In genomic region chr3:30192294-30193007, GRCm38 (mm10) we compare ENCODE assay signal across 14 mouse cellular contexts.
DNase-seq lines count a peak whose midpoint lies in the region; ATAC-seq lines count a peak whose summit lies in the region.
"Had no signal": no experiment of that assay in that cellular context is flagged by ENCODE, and none has a peak within 500 bp of the region (broad histone marks: within the 10 kb centered on the region; RNA-seq: fewer than 3 reads in every experiment).

No protein-coding gene starts in this region.

- no peak for ATAC-seq in heart, embryonic 13.5 days (ENCODE audit: extremely low read depth, insufficient number of reproducible peaks, low FRiP score, low TSS enrichment)
- peak; percentile 79 for ATAC-seq in intestine, embryonic 15.5 days
- ATAC-seq in CD4-positive, CD25-positive, alpha-beta regulatory T cell, adult 4 months = no peak
- ATAC-seq: Patski had no signal

- H3K4me3 ChIP-seq in heart, embryonic 13.5 days = no peak overlapping the region
- no peak overlapping the region for H3K4me3 ChIP-seq in intestine, embryonic 15.5 days (replicated peaks)
- H3K4me3 ChIP-seq: liver, embryonic 15.5 days had no signal

- DNase-seq in heart, adult 18-20 months = no peak
- peak; percentile 53 for DNase-seq in urinary bladder, adult 18-20 months (ENCODE audit: low spot score in 2 of 2)
- DNase-seq in urinary bladder, postnatal 10 days (ENCODE audit: low spot score) = no peak
- peak; percentile 80 for DNase-seq in yolk sac, embryonic 10.5 days (ENCODE audit: low spot score)
- DNase-seq: cerebellum, adult 11-12 months; kidney, adult 9 months; layer of hippocampus, adult 9-11 months; spleen, adult 18-20 months; thymus, adult 18-20 months had no signal

- WGBS in heart, embryonic 13.5 days = 28% methylated on average over 12 of the region's 12 CpGs
- WGBS in intestine, embryonic 15.5 days = 28% methylated on average over 12 of the region's 12 CpGs

- H3K36me3 ChIP-seq in heart, embryonic 13.5 days = no peaks in the 10 kb centered on the region
- no peaks in the 10 kb centered on the region for H3K36me3 ChIP-seq in intestine, embryonic 15.5 days
- H3K36me3 ChIP-seq: liver, embryonic 15.5 days had no signal

- H3K27me3 ChIP-seq in heart, embryonic 13.5 days (replicated peaks) = no peaks in the 10 kb centered on the region
- H3K27me3 ChIP-seq in intestine, embryonic 15.5 days (replicated peaks) = no peaks in the 10 kb centered on the region
- H3K27me3 ChIP-seq: liver, embryonic 15.5 days had no signal

- 0 out of 2 replicates have a peak overlapping the region, but pooled peaks have one; percentile 2 for H3K27ac ChIP-seq in heart, embryonic 13.5 days (replicated peaks)
- H3K27ac ChIP-seq in intestine, embryonic 15.5 days = no peak overlapping the region
- H3K27ac ChIP-seq: liver, embryonic 15.5 days had no signal

- H3K4me1 ChIP-seq in heart, embryonic 13.5 days = peaks cover 27% of the 10 kb centered on the region
- H3K4me1 ChIP-seq in intestine, embryonic 15.5 days (replicated peaks) = no peaks in the 10 kb centered on the region
- H3K4me1 ChIP-seq: liver, embryonic 15.5 days had no signal

- H3K9ac ChIP-seq in heart, embryonic 13.5 days = no peak overlapping the region
- no peak overlapping the region for H3K9ac ChIP-seq in intestine, embryonic 15.5 days
- H3K9ac ChIP-seq: liver, embryonic 15.5 days had no signal

- no peaks in the 10 kb centered on the region for H3K9me3 ChIP-seq in heart, embryonic 13.5 days
- no peaks in the 10 kb centered on the region for H3K9me3 ChIP-seq in intestine, embryonic 15.5 days
- H3K9me3 ChIP-seq: liver, embryonic 15.5 days had no signal

- no peak overlapping the region for H3K4me2 ChIP-seq in heart, embryonic 13.5 days
- 0 out of 2 replicates have a peak overlapping the region, but pooled peaks have one; percentile 3 for H3K4me2 ChIP-seq in intestine, embryonic 15.5 days (replicated peaks)
- H3K4me2 ChIP-seq: liver, embryonic 15.5 days had no signal

Comparison
In these comparisons a context has a peak if more than half of its experiments do, and no peak if none do; other contexts are left out.
1. DNase-seq: peak in urinary bladder, adult 18-20 months (2 of 2) and yolk sac, embryonic 10.5 days (single experiment); none in heart, adult 18-20 months (0 of 2) and urinary bladder, postnatal 10 days (single experiment).